Mouse (Mus musculus) intestine, embryonic 16.5 days (tissue): ENCODE data around the gene Tecr. TPM values are rescaled to one million over a fixed set of nuclear protein-coding genes. Genes with fewer than 3 reads are reported as not detected.

Experiments used
- ATAC-seq: fragments of 200-750 bp; cut with Nextera tagmentation; 2 replicates; pipeline ENCODE4 v1.8.0; 2017; ENCODE audit warnings: moderate TSS enrichment, moderate library complexity
- H3K27ac ChIP-seq: fragments of 300-500 bp; sonication (generic); 2 replicates; pipeline ENCODE4 v1.5.1; 2014; ENCODE audit warnings: mild to moderate bottlenecking, low read length
- H3K27me3 ChIP-seq: fragments of 300-500 bp; sonication (generic); replicated peaks from 2 replicates; pipeline ENCODE4 v1.6.1; 2014; ENCODE audit warnings: low read length, control low read depth, mixed read lengths; ENCODE audit not compliant: control insufficient read depth, insufficient read depth
- H3K36me3 ChIP-seq: fragments of 300-500 bp; sonication (generic); 2 replicates; pipeline ENCODE4 v1.6.1; 2014; ENCODE audit warnings: low read length, control low read depth; ENCODE audit not compliant: control insufficient read depth, insufficient read depth
- H3K4me1 ChIP-seq: fragments of 300-500 bp; sonication (generic); 2 replicates; pipeline ENCODE4 v1.6.1; 2014; ENCODE audit warnings: low read length, control low read depth, mixed read lengths; ENCODE audit not compliant: control insufficient read depth, insufficient read depth
- H3K4me2 ChIP-seq: fragments of 300-500 bp; sonication (generic); 2 replicates; pipeline ENCODE4 v1.6.1; 2014; ENCODE audit warnings: low read depth, low read length, control low read depth
- H3K4me3 ChIP-seq: fragments of 300-500 bp; sonication (generic); 2 replicates; pipeline ENCODE4 v1.5.1; 2014; ENCODE audit warnings: mild to moderate bottlenecking, low read length
- H3K9ac ChIP-seq: fragments of 300-500 bp; sonication (generic); 2 replicates; pipeline ENCODE4 v1.6.1; 2014; ENCODE audit warnings: low read depth, low read length
- H3K9me3 ChIP-seq: fragments of 300-500 bp; sonication (generic); 2 replicates; pipeline ENCODE4 v1.6.1; 2016; ENCODE audit warnings: low read length, control low read depth; ENCODE audit not compliant: control insufficient read depth
- WGBS: fragments of 180-500 bp; shearing (Covaris S2); extraction: QIAGEN DNeasy Blood & Tissue Kit; methylation state at CpG from one replicate; pipeline ENCODE4 v1.1.7; 2014; 5-methylcytosine and 5-hydroxymethylcytosine counted together
- polyA plus RNA-seq: library from polyadenylated mRNA; unstranded; fragments of >200 nt; fragmentation: Nextera tagmentation; extraction: Ambion mirVana; gene quantifications from 2 replicates; pipeline ENCODE4 v1.2.1, GENCODE M21; 2015

Tecr gene
- 660 and 691 TPM in 2 replicates for polyA plus RNA-seq

DNA sequence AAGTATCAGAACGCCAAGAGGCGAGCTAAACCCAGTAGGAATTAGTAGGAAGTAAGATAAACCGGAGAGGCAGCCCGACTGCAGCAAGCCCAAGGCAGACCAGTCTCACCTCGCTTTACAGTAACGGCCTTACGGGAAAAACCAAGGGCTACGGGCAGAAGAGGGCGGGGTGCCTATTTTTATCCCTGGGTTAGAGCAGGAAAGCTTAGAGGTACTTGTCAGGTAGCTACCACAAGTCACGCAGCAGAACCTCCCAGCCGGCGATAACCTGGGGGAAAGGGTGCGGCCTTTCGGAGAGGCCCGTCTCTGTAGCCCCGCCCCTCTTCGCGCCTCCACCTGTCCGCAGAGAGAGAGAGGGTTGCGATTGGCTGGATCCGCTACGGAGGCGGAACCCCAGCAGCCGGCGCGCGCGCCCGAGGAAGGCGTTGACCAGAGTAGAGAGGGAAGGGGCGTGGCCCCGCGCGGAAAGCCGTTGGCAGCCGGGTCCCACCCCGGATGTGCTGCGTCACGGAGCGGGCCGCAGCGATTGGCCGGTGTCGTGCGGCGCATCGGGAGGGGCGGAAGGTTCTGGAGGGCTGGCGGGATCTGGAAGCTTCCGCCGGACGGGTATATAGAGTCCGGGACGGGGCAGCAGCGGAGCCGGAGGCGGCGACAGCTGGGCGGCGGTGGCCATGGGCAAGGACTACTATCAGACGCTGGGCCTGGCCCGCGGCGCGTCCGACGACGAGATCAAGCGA is at the start of gene Tecr, which contains the start of gene Dnajb1:
Tecr (minus strand) TSS at position 311 of the 737 bp plus-strand sequence.
Dnajb1 (plus strand) TSS at position 533 of the 737 bp plus-strand sequence.
- Histone ChIP-seq H3K4me1 (peaks cover 20% of the 10 kb centered on the region), H3K27ac (peak within 1 kb of the TSS; percentile 99), H3K9me3 (no peaks in the 10 kb centered on the region), H3K27me3 (no peaks in the 10 kb centered on the region), H3K36me3 (peaks cover 15% of the 10 kb centered on the region), H3K9ac (peak within 1 kb of the TSS; percentile 93), H3K4me3 (peak within 1 kb of the TSS; percentile 79), H3K4me2 (peak within 1 kb of the TSS; percentile 85)
- ATAC-seq: peak; percentile 94
- under 1% methylated on average over 69 of the region's 69 CpGs for WGBS

DNA sequence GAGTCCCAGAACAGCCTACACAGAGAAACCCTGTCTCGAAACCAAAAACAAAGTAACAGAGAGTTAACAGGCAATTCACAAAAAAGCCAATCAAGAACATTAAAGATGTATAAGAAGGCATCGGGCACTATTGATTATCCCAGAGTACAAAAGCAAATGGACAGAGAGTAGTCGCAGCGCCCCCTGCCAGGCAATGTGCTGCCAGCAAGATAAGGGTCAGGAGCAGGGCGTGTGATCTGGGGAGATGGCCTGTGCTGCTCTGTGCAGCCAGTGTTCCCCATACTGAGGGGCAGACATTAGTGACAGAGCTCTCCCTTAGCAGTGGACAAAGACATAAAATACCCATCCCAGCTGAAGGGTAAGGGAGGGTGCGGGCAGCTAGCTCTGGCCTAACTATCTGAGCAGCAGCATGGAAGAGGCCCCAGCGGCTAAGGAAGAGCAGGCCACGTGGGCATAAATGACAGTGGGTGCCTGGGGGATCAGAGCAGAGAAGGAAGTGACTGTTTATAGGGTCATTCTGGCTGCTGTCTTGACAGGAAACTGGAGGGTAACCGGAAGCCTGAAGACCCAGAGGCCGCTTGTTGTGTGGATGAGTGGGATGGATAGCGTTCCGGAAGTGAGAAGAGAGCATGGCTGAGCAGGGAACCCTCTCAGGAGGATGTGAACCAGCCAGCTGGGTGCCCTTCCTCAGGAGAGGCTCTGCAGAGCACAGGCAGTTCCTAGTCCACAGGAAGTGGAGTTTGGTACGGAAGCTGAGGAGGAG is 48.9 kb upstream of the Tecr start:
- Histone ChIP-seq H3K9ac (no peak overlapping the region), H3K9me3 (no peaks in the 10 kb centered on the region), H3K4me1 (peaks cover 32% of the 10 kb centered on the region), H3K36me3 (no peaks in the 10 kb centered on the region), H3K27ac (peak overlapping the region; percentile 21; the same call in 1 of the 2 replicates), H3K4me3 (no peak overlapping the region), H3K27me3 (no peaks in the 10 kb centered on the region), H3K4me2 (no peak overlapping the region)
- WGBS: 76% methylated on average over 13 of the region's 13 CpGs
- no peak for ATAC-seq

DNA sequence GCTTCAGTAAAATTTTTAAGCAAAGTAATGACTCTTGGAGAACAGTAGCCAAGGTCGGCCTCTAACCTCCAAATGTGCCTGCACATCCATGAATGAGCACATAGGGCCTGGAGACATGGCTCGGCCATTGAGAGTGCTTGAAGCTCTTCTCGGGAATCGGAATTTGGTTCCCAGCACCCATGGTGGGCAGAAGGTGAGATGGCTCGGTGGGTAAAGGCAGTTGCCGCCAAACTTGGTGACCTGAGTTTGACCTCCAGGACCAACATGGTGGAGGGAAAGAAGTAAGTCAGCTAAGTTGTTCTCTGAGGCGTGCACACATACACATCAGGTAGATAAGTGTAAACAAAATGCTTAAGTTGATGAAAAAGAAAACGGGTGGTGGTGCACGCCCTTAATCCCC is 48.3 kb upstream of the Tecr start:
- Histone ChIP-seq H3K27ac (no peak overlapping the region), H3K4me2 (no peak overlapping the region), H3K4me1 (peaks cover 26% of the 10 kb centered on the region), H3K4me3 (no peak overlapping the region), H3K9me3 (no peaks in the 10 kb centered on the region), H3K27me3 (no peaks in the 10 kb centered on the region), H3K36me3 (no peaks in the 10 kb centered on the region), H3K9ac (no peak overlapping the region)
- 87% methylated on average over 9 of the region's 9 CpGs for WGBS
- no peak for ATAC-seq

- Histone ChIP-seq H3K4me1 (peaks cover 13% of the 10 kb centered on the region), H3K9me3 (no peaks in the 10 kb centered on the region), H3K9ac (no peak overlapping the region), H3K36me3 (no peaks in the 10 kb centered on the region), H3K4me2 (no peak overlapping the region), H3K27ac (no peak overlapping the region), H3K4me3 (no peak overlapping the region), H3K27me3 (no peaks in the 10 kb centered on the region)
- ATAC-seq: no peak
- 92% methylated on average over 6 of the region's 6 CpGs for WGBS
Observed at GRCm38 (mm10) chr8:83654725-83655124, 47.0 kb upstream of the Tecr start.

GRCm38 (mm10) chr8:83653662-83654017 is 45.9 kb upstream of the Tecr start:
- no peaks in the 10 kb centered on the region for H3K36me3 ChIP-seq
- 29% methylated on average over 10 of the region's 10 CpGs for WGBS
- H3K4me2 ChIP-seq: peak overlapping the region; percentile 91
- no peaks in the 10 kb centered on the region for H3K9me3 ChIP-seq
- H3K4me1 ChIP-seq: peaks cover 13% of the 10 kb centered on the region
- H3K27me3 ChIP-seq: no peaks in the 10 kb centered on the region
- peak overlapping the region; percentile 85 for H3K9ac ChIP-seq
- no peak for ATAC-seq
- peak overlapping the region; percentile 76 for H3K4me3 ChIP-seq
- H3K27ac ChIP-seq: peak overlapping the region; percentile 80

- H3K36me3 ChIP-seq: no peaks in the 10 kb centered on the region
- H3K9ac ChIP-seq: peak overlapping the region; percentile 85
- H3K4me3 ChIP-seq: peak overlapping the region; percentile 76
- peak overlapping the region; percentile 91 for H3K4me2 ChIP-seq
- no peaks in the 10 kb centered on the region for H3K9me3 ChIP-seq
- H3K27me3 ChIP-seq: no peaks in the 10 kb centered on the region
- ATAC-seq: peak; percentile 40
- whole genome bisulfite sequencing: under 1% methylated on average over 38 of the region's 46 CpGs
- peak overlapping the region; percentile 80 for H3K27ac ChIP-seq
- peaks cover 13% of the 10 kb centered on the region for H3K4me1 ChIP-seq
Observed at GRCm38 (mm10) chr8:83652744-83653661, 45.2 kb upstream of the Tecr start.

DNA sequence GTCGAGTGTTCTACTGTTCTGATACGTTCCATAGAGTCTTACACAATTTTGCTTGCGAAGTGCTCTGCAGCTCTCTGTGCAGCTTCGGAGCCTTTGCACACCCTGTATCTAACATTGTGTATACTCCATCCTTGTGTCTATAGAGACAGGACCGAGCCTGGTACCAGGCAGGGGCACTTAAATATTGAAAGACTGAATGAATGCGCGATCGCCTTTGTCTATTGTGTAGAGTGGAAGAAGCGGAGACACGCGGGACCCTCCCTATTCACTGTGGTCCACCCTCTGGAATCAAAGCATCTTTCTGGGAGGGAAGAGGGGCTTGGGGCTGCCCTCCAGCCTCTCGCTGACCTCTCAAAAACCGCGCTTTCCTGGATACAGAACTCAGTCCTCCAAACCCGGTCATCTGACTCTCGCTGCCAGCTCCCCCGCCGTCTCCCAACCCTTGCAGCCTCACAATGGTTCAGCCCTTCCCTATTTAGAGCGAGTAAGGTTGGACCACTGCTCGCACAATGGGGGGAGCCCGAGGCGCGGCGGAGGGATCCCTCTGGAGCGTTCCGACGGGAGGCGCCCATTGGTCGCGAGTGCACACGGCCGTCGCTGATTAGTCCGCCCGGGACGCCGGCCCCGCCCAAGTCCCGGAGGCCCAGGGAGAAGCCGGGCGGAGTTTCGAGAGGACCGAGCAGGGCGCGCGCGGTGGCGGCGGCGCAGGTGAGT is 44.4 kb upstream of the Tecr start, which contains the start of gene Gipc1:
Gipc1 (plus strand) TSS at position 648 of the 714 bp plus-strand sequence.
- H3K27ac ChIP-seq: peak within 1 kb of the TSS; percentile 80
- peak; percentile 96 for ATAC-seq
- peak within 1 kb of the TSS; percentile 85 for H3K9ac ChIP-seq
- H3K4me3 ChIP-seq: peak within 1 kb of the TSS; percentile 76
- H3K27me3 ChIP-seq: no peaks in the 10 kb centered on the region
- peaks cover 13% of the 10 kb centered on the region for H3K4me1 ChIP-seq
- no peaks in the 10 kb centered on the region for H3K36me3 ChIP-seq
- peak within 1 kb of the TSS; percentile 91 for H3K4me2 ChIP-seq
- H3K9me3 ChIP-seq: no peaks in the 10 kb centered on the region
- WGBS: 4% methylated on average over 49 of the region's 50 CpGs

DNA sequence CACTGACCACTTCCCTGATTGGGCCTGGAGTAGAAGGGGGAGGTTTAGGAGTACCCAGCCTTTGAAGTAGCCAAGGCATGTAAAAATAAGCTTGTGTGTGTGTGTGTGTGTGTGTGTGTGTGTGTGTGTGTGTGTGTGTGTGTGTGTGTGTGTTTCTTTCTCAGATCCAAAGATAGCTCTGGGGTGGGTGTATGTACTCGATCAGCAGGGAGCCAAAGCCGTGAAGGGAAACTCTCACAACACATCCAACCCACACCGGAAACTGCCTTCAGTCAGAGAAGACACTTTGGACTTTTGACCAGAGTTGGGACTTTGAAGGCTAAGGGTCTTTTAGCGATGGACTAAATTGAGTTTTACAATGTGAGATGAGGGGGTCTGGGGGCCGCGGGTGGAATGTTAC is 41.9 kb upstream of the Tecr start:
- no peak for ATAC-seq
- Histone ChIP-seq H3K4me2 (no peak overlapping the region), H3K27ac (no peak overlapping the region), H3K9me3 (no peaks in the 10 kb centered on the region), H3K27me3 (no peaks in the 10 kb centered on the region), H3K4me3 (no peak overlapping the region), H3K4me1 (peaks cover 13% of the 10 kb centered on the region), H3K36me3 (no peaks in the 10 kb centered on the region), H3K9ac (no peak overlapping the region)
- WGBS: 92% methylated on average over 6 of the region's 6 CpGs
